Mouse (Mus musculus) bone marrow macrophage, adult 2 months (primary cell): ENCODE data around the gene Ccsap.

Source experiments
- CTCF ChIP-seq: IDR thresholded peaks from 2 replicates; pipeline ENCODE4 v1.5.1; 2012; ENCODE audit warnings: low read depth, mild to moderate bottlenecking, low read length, moderate library complexity
- POLR2A ChIP-seq: IDR thresholded peaks from 2 replicates; pipeline ENCODE4 v1.6.1; 2012; ENCODE audit warnings: mild to moderate bottlenecking, low read depth, low read length, borderline replicate concordance

DNA sequence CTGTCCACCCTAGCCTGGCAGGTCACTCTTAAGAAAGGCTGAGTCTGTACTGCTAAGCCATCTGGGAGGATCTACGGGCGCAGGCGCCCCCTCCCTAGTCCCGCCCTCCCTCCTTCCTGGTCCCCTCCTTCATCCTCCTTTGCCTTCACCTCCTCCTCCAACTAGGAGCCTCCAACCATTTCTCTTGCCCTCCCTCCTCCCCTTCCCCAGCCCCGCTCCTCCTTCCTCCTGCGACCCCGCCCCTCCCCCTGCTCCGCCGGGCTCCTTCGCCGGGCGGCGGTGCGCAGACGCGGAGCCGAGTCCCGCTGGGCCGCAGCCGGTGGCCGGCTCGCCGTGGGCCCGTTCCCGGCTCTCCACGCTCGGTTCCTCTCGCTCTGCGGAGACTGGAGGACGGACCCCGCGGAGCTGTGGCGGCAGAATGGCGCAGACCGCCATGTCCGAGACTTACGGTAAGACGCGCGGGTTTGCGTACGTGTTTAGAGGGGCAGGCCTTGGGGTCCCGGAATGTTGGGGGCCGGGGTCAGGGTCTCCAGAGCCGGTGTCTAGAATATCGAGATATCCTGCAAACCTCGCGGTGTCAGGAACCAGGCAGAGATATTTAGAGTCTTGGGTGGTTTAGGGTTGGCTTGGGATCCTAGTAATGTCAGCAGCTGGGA is 54.2 kb downstream of the Ccsap start, which contains the start of gene Rab4a:
- no peak for TF ChIP-seq CTCF
- TF ChIP-seq POLR2A, result no peak
